Mouse (Mus musculus): ENCODE measurements around the gene Zfp941.
"Not testable (repeated sequence)": the region's sequence is repeated elsewhere in the genome, so short reads cannot be mapped to it uniquely, and the experiment has no call there.

The Zfp941 gene

GRCm38 (mm10) chr7:140787406-140788052 is 34.4 kb downstream of the Zfp941 start, which contains the start of gene Syce1:
Gene Syce1 (minus strand): TSS chr7:140787852.
- DNase-seq (ENCODE audit: low spot score in 2 of 2): no peak

GRCm38 (mm10) chr7:140780548-140780947 is 41.4 kb downstream of the Zfp941 start:
- no peak for DNase-seq (ENCODE audit: low spot score in 2 of 2)

GRCm38 (mm10) chr7:140765888-140766739 is 55.9 kb downstream of the Zfp941 start:
- DNase-seq (ENCODE audit: low spot score in 2 of 2): no peak

GRCm38 (mm10) chr7:140765391-140765790 is 56.6 kb downstream of the Zfp941 start:
- DNase-seq (ENCODE audit: low spot score in 2 of 2): not testable (repeated sequence)

- no peak for DNase-seq (ENCODE audit: low spot score in 2 of 2)
Observed at GRCm38 (mm10) chr7:140763447-140764020, 58.4 kb downstream of the Zfp941 start, which contains the start of gene Cyp2e1. Gene Cyp2e1 (plus strand): TSS chr7:140763739.

- no peak for DNase-seq (ENCODE audit: low spot score in 2 of 2)
Observed at GRCm38 (mm10) chr7:140760647-140761046, 61.3 kb downstream of the Zfp941 start.
